Mouse (Mus musculus): ENCODE results near the gene Dph2. TPM values are rescaled to one million over a fixed set of nuclear protein-coding genes. Genes with fewer than 3 reads are reported as not detected.
A peak's percentile ranks its signal among the peaks of the same experiment; 100 is the strongest.

Dph2 gene
- total and polyA plus RNA-seq, 2 experiments from 2014 or later = 7.2 to 10.2 TPM

GRCm38 (mm10) chr4:117889471-117889870, 2.4 kb downstream of the Dph2 start:
- Histone ChIP-seq H3K4me2 (ENCODE audit: low read depth, low read length) (no peak overlapping the region), H3K27ac (ENCODE audit: low read depth) (no peak overlapping the region), H3K4me1 (ENCODE audit: control insufficient read depth, insufficient read depth) (peaks cover 4% of the 10 kb centered on the region; the same call in 1 of the 2 replicates), H3K36me3 (replicated peaks; ENCODE audit: control insufficient read depth, insufficient read depth, low read length) (peaks cover 25% of the 10 kb centered on the region), H3K9me3 (replicated peaks; ENCODE audit: control insufficient read depth, low read length) (no peaks in the 10 kb centered on the region), H3K4me3 (ENCODE audit: low read depth, low read length) (no peak overlapping the region), H3K27me3 (ENCODE audit: control insufficient read depth, insufficient read depth, low read length) (no peaks in the 10 kb centered on the region), H3K9ac (replicated peaks; ENCODE audit: low read depth, low read length) (no peak overlapping the region)
- 81% methylated on average over 15 of the region's 15 CpGs for WGBS
- TF ChIP-seq CTCF (IDR thresholded peaks at IDR 0.05; ENCODE audit: low read depth) (no peak), EP300 (IDR thresholded peaks at IDR 0.05; ENCODE audit: low read depth) (no peak)
- DNase-seq (ENCODE audit: low spot score) (no peak), ATAC-seq (ENCODE audit: insufficient read depth, low read depth) (no peak)

GRCm38 (mm10) chr4:117887920-117888319, 3.9 kb downstream of the Dph2 start:
- H3K4me2 ChIP-seq (ENCODE audit: low read depth, low read length) = no peak overlapping the region
- H3K36me3 ChIP-seq (replicated peaks; ENCODE audit: control insufficient read depth, insufficient read depth, low read length) = peaks cover 25% of the 10 kb centered on the region
- H3K9me3 ChIP-seq (replicated peaks; ENCODE audit: control insufficient read depth, low read length) = no peaks in the 10 kb centered on the region
- ATAC-seq (ENCODE audit: insufficient read depth, low read depth) (no peak), DNase-seq (ENCODE audit: low spot score) (no peak)
- WGBS = 68% methylated on average over 2 of the region's 2 CpGs
- H3K4me1 ChIP-seq (ENCODE audit: control insufficient read depth, insufficient read depth) = peaks cover 4% of the 10 kb centered on the region; the same call in 1 of the 2 replicates
- no peak overlapping the region for H3K4me3 ChIP-seq (ENCODE audit: low read depth, low read length)
- no peaks in the 10 kb centered on the region for H3K27me3 ChIP-seq (ENCODE audit: control insufficient read depth, insufficient read depth, low read length)
- no peak overlapping the region for H3K27ac ChIP-seq (ENCODE audit: low read depth)
- H3K9ac ChIP-seq (replicated peaks; ENCODE audit: low read depth, low read length) = no peak overlapping the region
- TF ChIP-seq CTCF (IDR thresholded peaks at IDR 0.05; ENCODE audit: low read depth) (no peak), EP300 (IDR thresholded peaks at IDR 0.05; ENCODE audit: low read depth) (no peak)

- DNase-seq (ENCODE audit: low spot score) (peak; percentile 89), ATAC-seq (ENCODE audit: insufficient read depth, low read depth) (peak; percentile 89)
- under 1% methylated on average over 37 of the region's 37 CpGs for WGBS
- TF ChIP-seq EP300 (IDR thresholded peaks at IDR 0.05; ENCODE audit: low read depth) (peak; percentile 70; the same call in 1 of the 2 replicates), CTCF (IDR thresholded peaks at IDR 0.05; ENCODE audit: low read depth) (no peak)
- peak within 1 kb of the TSS; percentile 90 for H3K4me3 ChIP-seq (ENCODE audit: low read depth, low read length)
- peaks cover 25% of the 10 kb centered on the region for H3K36me3 ChIP-seq (replicated peaks; ENCODE audit: control insufficient read depth, insufficient read depth, low read length)
- no peaks in the 10 kb centered on the region for H3K27me3 ChIP-seq (ENCODE audit: control insufficient read depth, insufficient read depth, low read length)
- H3K4me1 ChIP-seq (ENCODE audit: control insufficient read depth, insufficient read depth) = peaks cover 4% of the 10 kb centered on the region; the same call in 1 of the 2 replicates
- peak within 1 kb of the TSS; percentile 77 for H3K9ac ChIP-seq (replicated peaks; ENCODE audit: low read depth, low read length)
- peak within 1 kb of the TSS; percentile 54 for H3K27ac ChIP-seq (ENCODE audit: low read depth)
- peak within 1 kb of the TSS; percentile 97 for H3K4me2 ChIP-seq (ENCODE audit: low read depth, low read length)
- no peaks in the 10 kb centered on the region for H3K9me3 ChIP-seq (replicated peaks; ENCODE audit: control insufficient read depth, low read length)
Measured at GRCm38 (mm10) chr4:117887133-117887532, 4.7 kb downstream of the Dph2 start, which contains the start of gene Atp6v0b. Gene Atp6v0b, minus strand, starts transcription at chr4:117887333.

DNA sequence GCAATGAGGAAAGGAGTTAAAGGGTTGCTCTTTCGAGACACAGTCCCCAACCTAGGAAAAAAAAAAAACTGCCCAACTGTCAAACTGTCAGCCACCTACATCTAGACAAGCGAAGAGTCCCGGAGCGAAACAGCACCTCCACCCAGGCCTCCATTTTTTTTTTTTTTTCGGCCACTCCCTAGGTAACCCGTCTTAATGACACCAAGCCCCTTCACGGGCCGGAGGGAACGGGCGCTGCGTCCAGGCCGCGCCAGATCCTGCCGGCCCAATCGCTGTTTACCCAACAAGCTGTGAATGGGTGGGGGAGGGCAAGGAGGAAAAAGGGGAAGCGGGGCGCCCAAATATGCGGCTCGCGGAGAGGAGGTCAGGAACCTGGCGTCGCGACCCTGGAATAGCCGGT, 5.2 kb downstream of the Dph2 start:
- Histone ChIP-seq H3K9ac (replicated peaks; ENCODE audit: low read depth, low read length) (peak overlapping the region; percentile 77), H3K4me1 (ENCODE audit: control insufficient read depth, insufficient read depth) (peaks cover 4% of the 10 kb centered on the region; the same call in 1 of the 2 replicates), H3K27ac (ENCODE audit: low read depth) (peak overlapping the region; percentile 54), H3K27me3 (ENCODE audit: control insufficient read depth, insufficient read depth, low read length) (no peaks in the 10 kb centered on the region), H3K4me2 (ENCODE audit: low read depth, low read length) (peak overlapping the region; percentile 97), H3K4me3 (ENCODE audit: low read depth, low read length) (peak overlapping the region; percentile 90), H3K36me3 (replicated peaks; ENCODE audit: control insufficient read depth, insufficient read depth, low read length) (peaks cover 25% of the 10 kb centered on the region), H3K9me3 (replicated peaks; ENCODE audit: control insufficient read depth, low read length) (no peaks in the 10 kb centered on the region)
- TF ChIP-seq CTCF (IDR thresholded peaks at IDR 0.05; ENCODE audit: low read depth) = no peak
- no peak for TF ChIP-seq EP300 (IDR thresholded peaks at IDR 0.05; ENCODE audit: low read depth)
- WGBS = 2% methylated on average over 22 of the region's 24 CpGs
- ATAC-seq (ENCODE audit: insufficient read depth, low read depth) (no peak), DNase-seq (ENCODE audit: low spot score) (no peak)

DNA sequence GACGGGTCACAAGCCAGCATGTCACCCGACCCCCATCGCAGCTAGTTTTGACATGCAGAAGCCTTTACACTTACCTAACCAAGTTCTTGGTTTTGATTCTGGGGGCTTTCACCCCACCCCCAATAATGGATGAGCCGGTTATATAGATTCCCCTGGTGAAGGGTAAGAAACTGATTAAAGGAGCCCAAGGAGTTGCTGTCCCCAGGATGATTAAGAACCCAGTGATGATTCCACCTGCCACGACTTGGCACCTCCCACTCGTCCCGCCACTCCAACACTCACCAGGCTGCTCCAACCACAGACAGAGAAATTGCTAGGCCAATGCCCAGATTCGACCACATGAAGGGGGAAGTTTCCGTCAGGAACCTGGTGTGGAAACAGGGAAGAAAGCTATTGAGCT, 5.8 kb downstream of the Dph2 start:
- TF ChIP-seq EP300 (IDR thresholded peaks at IDR 0.05; ENCODE audit: low read depth) (no peak), CTCF (IDR thresholded peaks at IDR 0.05; ENCODE audit: low read depth) (no peak)
- DNase-seq (ENCODE audit: low spot score) (no peak), ATAC-seq (ENCODE audit: insufficient read depth, low read depth) (no peak)
- H3K4me2 ChIP-seq (ENCODE audit: low read depth, low read length) = peak overlapping the region; percentile 97
- H3K9ac ChIP-seq (replicated peaks; ENCODE audit: low read depth, low read length) = no peak overlapping the region
- no peaks in the 10 kb centered on the region for H3K27me3 ChIP-seq (ENCODE audit: control insufficient read depth, insufficient read depth, low read length)
- peaks cover under 1% of the 10 kb centered on the region; the same call in 1 of the 2 replicates for H3K4me1 ChIP-seq (ENCODE audit: control insufficient read depth, insufficient read depth)
- H3K9me3 ChIP-seq (replicated peaks; ENCODE audit: control insufficient read depth, low read length) = no peaks in the 10 kb centered on the region
- peak overlapping the region; percentile 90; the same call in 1 of the 2 replicates for H3K4me3 ChIP-seq (ENCODE audit: low read depth, low read length)
- H3K27ac ChIP-seq (ENCODE audit: low read depth) = no peak overlapping the region
- 75% methylated on average over 9 of the region's 9 CpGs for WGBS
- H3K36me3 ChIP-seq (replicated peaks; ENCODE audit: control insufficient read depth, insufficient read depth, low read length) = peaks cover 25% of the 10 kb centered on the region

GRCm38 (mm10) chr4:117885093-117885492, 6.7 kb downstream of the Dph2 start:
- TF ChIP-seq EP300 (IDR thresholded peaks at IDR 0.05; ENCODE audit: low read depth) (no peak), CTCF (IDR thresholded peaks at IDR 0.05; ENCODE audit: low read depth) (no peak)
- Histone ChIP-seq H3K27me3 (ENCODE audit: control insufficient read depth, insufficient read depth, low read length) (no peaks in the 10 kb centered on the region), H3K4me3 (ENCODE audit: low read depth, low read length) (no peak overlapping the region), H3K27ac (ENCODE audit: low read depth) (no peak overlapping the region), H3K4me1 (ENCODE audit: control insufficient read depth, insufficient read depth) (no peaks in the 10 kb centered on the region), H3K9me3 (replicated peaks; ENCODE audit: control insufficient read depth, low read length) (no peaks in the 10 kb centered on the region), H3K4me2 (ENCODE audit: low read depth, low read length) (no peak overlapping the region), H3K9ac (replicated peaks; ENCODE audit: low read depth, low read length) (no peak overlapping the region), H3K36me3 (replicated peaks; ENCODE audit: control insufficient read depth, insufficient read depth, low read length) (peaks cover 25% of the 10 kb centered on the region)
- 95% methylated on average over 10 of the region's 10 CpGs for WGBS
- ATAC-seq (ENCODE audit: insufficient read depth, low read depth) (no peak), DNase-seq (ENCODE audit: low spot score) (no peak)
